Mouse (Mus musculus): Measurements from ENCODE around the gene Smndc1. TPM values are rescaled to one million over a fixed set of nuclear protein-coding genes. Genes with fewer than 3 reads are reported as not detected.

Smndc1 gene
- polyA plus RNA-seq, 1 experiment, result 30.8 TPM

- no peak for TF ChIP-seq POLR2AphosphoS2 (IDR thresholded peaks at IDR 0.05; ENCODE audit: insufficient read length, low read depth)
- TF ChIP-seq REST (IDR thresholded peaks at IDR 0.05; ENCODE audit: insufficient read depth, insufficient read length), result no peak
- peak; percentile 1 for TF ChIP-seq TCF3 (IDR thresholded peaks at IDR 0.05; ENCODE audit: insufficient read length, low read depth)
- TF ChIP-seq USF1 (IDR thresholded peaks at IDR 0.05; ENCODE audit: low read depth), result no peak
- TF ChIP-seq E2F4 (IDR thresholded peaks at IDR 0.05; ENCODE audit: insufficient read depth), result no peak
- TF ChIP-seq SRF (IDR thresholded peaks at IDR 0.05; ENCODE audit: control insufficient read depth, insufficient read length, low read depth), result no peak
- TF ChIP-seq POLR2A (IDR thresholded peaks at IDR 0.05; ENCODE audit: insufficient read length, low read depth), result no peak
- TF ChIP-seq MYOG (IDR thresholded peaks at IDR 0.05; ENCODE audit: control insufficient read depth in 1 of 3, insufficient read depth in 1 of 3, insufficient read length in 2 of 3, low read depth in 2 of 3), result peak in 2 of 3 experiments; percentile 74 to 83
- no peak for TF ChIP-seq TCF12 (IDR thresholded peaks at IDR 0.05; ENCODE audit: insufficient read depth, poor library complexity, severe bottlenecking)
- peak in 2 of 3 experiments; percentile 87 to 95 for TF ChIP-seq MYOD1 (IDR thresholded peaks at IDR 0.05; ENCODE audit: control insufficient read depth in 1 of 3, insufficient read length in 2 of 3, low read depth in 2 of 3)
- TF ChIP-seq CEBPB (IDR thresholded peaks at IDR 0.05; ENCODE audit: insufficient read depth, poor library complexity, severe bottlenecking), result 0 out of 2 replicates have a peak, but pooled peaks have one; percentile 46
- TF ChIP-seq MAX (IDR thresholded peaks at IDR 0.05; ENCODE audit: low read depth), result peak; percentile 47
Measured at GRCm38 (mm10) chr19:53408398-53408797, 18.0 kb upstream of the Smndc1 start.

GRCm38 (mm10) chr19:53407350-53407749 lies 17.0 kb upstream of the Smndc1 start:
- TF ChIP-seq POLR2A (IDR thresholded peaks at IDR 0.05; ENCODE audit: insufficient read length, low read depth), result no peak
- TF ChIP-seq REST (IDR thresholded peaks at IDR 0.05; ENCODE audit: insufficient read depth, insufficient read length), result no peak
- no peak for TF ChIP-seq POLR2AphosphoS2 (IDR thresholded peaks at IDR 0.05; ENCODE audit: insufficient read length, low read depth)
- no peak for TF ChIP-seq USF1 (IDR thresholded peaks at IDR 0.05; ENCODE audit: low read depth)
- TF ChIP-seq E2F4 (IDR thresholded peaks at IDR 0.05; ENCODE audit: insufficient read depth), result no peak
- no peak for TF ChIP-seq CEBPB (IDR thresholded peaks at IDR 0.05; ENCODE audit: insufficient read depth, poor library complexity, severe bottlenecking)
- TF ChIP-seq SRF (IDR thresholded peaks at IDR 0.05; ENCODE audit: control insufficient read depth, insufficient read length, low read depth), result no peak
- TF ChIP-seq MAX (IDR thresholded peaks at IDR 0.05; ENCODE audit: low read depth), result no peak
- no peak for TF ChIP-seq MYOD1 (IDR thresholded peaks at IDR 0.05; ENCODE audit: control insufficient read depth in 1 of 3, insufficient read length in 2 of 3, low read depth in 2 of 3)
- no peak for TF ChIP-seq TCF12 (IDR thresholded peaks at IDR 0.05; ENCODE audit: insufficient read depth, poor library complexity, severe bottlenecking)
- no peak for TF ChIP-seq MYOG (IDR thresholded peaks at IDR 0.05; ENCODE audit: control insufficient read depth in 1 of 3, insufficient read depth in 1 of 3, insufficient read length in 2 of 3, low read depth in 2 of 3)
- no peak for TF ChIP-seq TCF3 (IDR thresholded peaks at IDR 0.05; ENCODE audit: insufficient read length, low read depth)
- Histone ChIP-seq H3K36me3 (ENCODE audit: control insufficient read depth, insufficient read depth) (no peaks in the 10 kb centered on the region), H3K27me3 (ENCODE audit: control insufficient read depth, insufficient read depth, insufficient read length) (no peaks in the 10 kb centered on the region), H3K4me3 (no peak overlapping the region), H3K79me2 (ENCODE audit: control insufficient read depth, insufficient read depth) (no peaks in the 10 kb centered on the region), H3ac (ENCODE audit: control insufficient read depth, insufficient read length) (no peak overlapping the region), H3K4me2 (ENCODE audit: low read depth) (no peak overlapping the region)

More at GRCm38 (mm10) chr19:53408398-53408797, 18.0 kb upstream of the Smndc1 start:
- Histone ChIP-seq H3K79me2 (ENCODE audit: control insufficient read depth, insufficient read depth) (no peaks in the 10 kb centered on the region), H3K4me2 (ENCODE audit: low read depth) (peak overlapping the region; percentile 59), H3K27me3 (ENCODE audit: control insufficient read depth, insufficient read depth, insufficient read length) (no peaks in the 10 kb centered on the region), H3ac (ENCODE audit: control insufficient read depth, insufficient read length) (no peak overlapping the region), H3K4me3 (no peak overlapping the region), H3K36me3 (ENCODE audit: control insufficient read depth, insufficient read depth) (no peaks in the 10 kb centered on the region)

- Histone ChIP-seq H3ac (ENCODE audit: control insufficient read depth, insufficient read length) (no peak overlapping the region), H3K4me3 (no peak overlapping the region), H3K36me3 (ENCODE audit: control insufficient read depth, insufficient read depth) (no peaks in the 10 kb centered on the region), H3K79me2 (ENCODE audit: control insufficient read depth, insufficient read depth) (no peaks in the 10 kb centered on the region), H3K27me3 (ENCODE audit: control insufficient read depth, insufficient read depth, insufficient read length) (no peaks in the 10 kb centered on the region), H3K4me2 (ENCODE audit: low read depth) (no peak overlapping the region)
- TF ChIP-seq MAX (IDR thresholded peaks at IDR 0.05; ENCODE audit: low read depth), result no peak
- TF ChIP-seq MYOG (IDR thresholded peaks at IDR 0.05; ENCODE audit: control insufficient read depth in 1 of 3, insufficient read depth in 1 of 3, insufficient read length in 2 of 3, low read depth in 2 of 3), result no peak
- no peak for TF ChIP-seq POLR2AphosphoS2 (IDR thresholded peaks at IDR 0.05; ENCODE audit: insufficient read length, low read depth)
- no peak for TF ChIP-seq TCF12 (IDR thresholded peaks at IDR 0.05; ENCODE audit: insufficient read depth, poor library complexity, severe bottlenecking)
- TF ChIP-seq MYOD1 (IDR thresholded peaks at IDR 0.05; ENCODE audit: control insufficient read depth in 1 of 3, insufficient read length in 2 of 3, low read depth in 2 of 3), result no peak
- TF ChIP-seq USF1 (IDR thresholded peaks at IDR 0.05; ENCODE audit: low read depth), result no peak
- TF ChIP-seq POLR2A (IDR thresholded peaks at IDR 0.05; ENCODE audit: insufficient read length, low read depth), result no peak
- no peak for TF ChIP-seq E2F4 (IDR thresholded peaks at IDR 0.05; ENCODE audit: insufficient read depth)
Measured at GRCm38 (mm10) chr19:53405810-53406209, 15.4 kb upstream of the Smndc1 start.

GRCm38 (mm10) chr19:53404837-53405356 lies 14.5 kb upstream of the Smndc1 start:
- Histone ChIP-seq H3K4me3 (no peak overlapping the region), H3ac (ENCODE audit: control insufficient read depth, insufficient read length) (no peak overlapping the region), H3K36me3 (ENCODE audit: control insufficient read depth, insufficient read depth) (no peaks in the 10 kb centered on the region), H3K79me2 (ENCODE audit: control insufficient read depth, insufficient read depth) (no peaks in the 10 kb centered on the region), H3K4me2 (ENCODE audit: low read depth) (no peak overlapping the region), H3K27me3 (ENCODE audit: control insufficient read depth, insufficient read depth, insufficient read length) (no peaks in the 10 kb centered on the region)
- TF ChIP-seq POLR2AphosphoS2 (IDR thresholded peaks at IDR 0.05; ENCODE audit: insufficient read length, low read depth) (no peak), MYOD1 (IDR thresholded peaks at IDR 0.05; ENCODE audit: control insufficient read depth in 1 of 3, insufficient read length in 2 of 3, low read depth in 2 of 3) (no peak), REST (IDR thresholded peaks at IDR 0.05; ENCODE audit: insufficient read depth, insufficient read length) (no peak), MYOG (IDR thresholded peaks at IDR 0.05; ENCODE audit: control insufficient read depth in 1 of 3, insufficient read depth in 1 of 3, insufficient read length in 2 of 3, low read depth in 2 of 3) (no peak), E2F4 (IDR thresholded peaks at IDR 0.05; ENCODE audit: insufficient read depth) (no peak), USF1 (IDR thresholded peaks at IDR 0.05; ENCODE audit: low read depth) (no peak)

Data from myocyte (in vitro differentiated cells).